Mouse (Mus musculus) bone marrow macrophage, adult 2 months (primary cell): Measurements from ENCODE around the gene Rnase11.

Experiments
- CTCF ChIP-seq: IDR thresholded peaks from 2 replicates; pipeline ENCODE4 v1.5.1; 2012; ENCODE audit warnings: low read depth, mild to moderate bottlenecking, low read length, moderate library complexity
- POLR2A ChIP-seq: IDR thresholded peaks from 2 replicates; pipeline ENCODE4 v1.6.1; 2012; ENCODE audit warnings: mild to moderate bottlenecking, low read depth, low read length, borderline replicate concordance

GRCm38 (mm10) chr14:51017256-51017655 lies 32.7 kb downstream of the Rnase11 start:
- TF ChIP-seq CTCF (no peak), POLR2A (no peak)
